11 mouse cellular contexts compared by ENCODE assay signal in the genomic region with DNA sequence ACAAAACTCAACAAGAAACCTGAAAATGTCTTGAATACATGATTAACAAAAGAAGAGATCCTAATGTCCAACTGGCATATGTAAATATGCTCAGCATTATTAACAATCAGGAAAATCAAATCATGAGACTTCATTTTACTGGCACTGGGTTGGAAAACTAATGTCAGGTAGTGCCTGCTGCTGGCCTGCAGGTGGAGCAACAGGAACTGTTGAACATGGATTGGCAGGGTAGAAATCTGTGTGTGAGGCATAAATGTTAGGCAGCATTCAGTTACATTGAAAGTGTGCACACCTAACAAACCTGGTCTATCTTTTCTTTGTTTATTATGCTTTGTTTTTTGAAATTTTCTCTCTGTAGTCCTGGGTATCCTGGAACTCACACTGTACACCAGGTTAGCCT. TPM values are rescaled to one million over a fixed set of nuclear protein-coding genes. Genes with fewer than 3 reads are reported as not detected.
DNase-seq lines count a peak whose midpoint lies in the region; ATAC-seq and TF ChIP-seq lines count a peak whose summit lies in the region.
"Had no signal": no experiment of that assay in that cellular context is flagged by ENCODE, and none has a peak within 500 bp of the region (broad histone marks: within the 10 kb centered on the region; RNA-seq: fewer than 3 reads in every experiment).

No protein-coding gene starts in this region.

- H3K4me1 ChIP-seq in liver, embryonic 14.5 days (replicated peaks; ENCODE audit: control insufficient read depth in 2 of 2, insufficient read depth in 2 of 2, low read length in 1 of 2) = no peaks in the 10 kb centered on the region
- no peaks in the 10 kb centered on the region for H3K4me1 ChIP-seq in liver, embryonic 12.5 days
- H3K4me1 ChIP-seq: hindbrain, embryonic 13.5 days had no signal

- no peak overlapping the region for H3K9ac ChIP-seq in liver, embryonic 14.5 days (replicated peaks)
- no peak overlapping the region for H3K9ac ChIP-seq in liver, embryonic 12.5 days
- H3K9ac ChIP-seq: hindbrain, embryonic 13.5 days had no signal

- H3K27ac ChIP-seq in liver, embryonic 14.5 days = no peak overlapping the region
- no peak overlapping the region for H3K27ac ChIP-seq in liver, embryonic 12.5 days
- H3K27ac ChIP-seq: hindbrain, embryonic 13.5 days had no signal

- no peak overlapping the region for H3K4me3 ChIP-seq in liver, embryonic 14.5 days (ENCODE audit: insufficient read depth in 1 of 2, low read depth in 2 of 2, low read length in 2 of 2)
- no peak overlapping the region for H3K4me3 ChIP-seq in liver, embryonic 12.5 days
- H3K4me3 ChIP-seq: hindbrain, embryonic 13.5 days had no signal

- H3K4me2 ChIP-seq in liver, embryonic 14.5 days (ENCODE audit: low read depth) = no peak overlapping the region
- no peak overlapping the region for H3K4me2 ChIP-seq in liver, embryonic 12.5 days
- H3K4me2 ChIP-seq: hindbrain, embryonic 13.5 days had no signal

- peak; percentile 37 to 54 for DNase-seq in cerebellum, adult 18-20 months
- no peak for DNase-seq in cerebellum, adult 11-12 months
- no peak for DNase-seq in liver, embryonic 14.5 days (ENCODE audit: low read depth in 3 of 3, low spot score in 3 of 3)
- peak; percentile 59 for DNase-seq in brain, adult 2 months (ENCODE audit: low read depth, low spot score)
- peak; percentile 30 for DNase-seq in naive thymus-derived CD4-positive, alpha-beta T cell, adult 2 months (ENCODE audit: low read depth)
- no peak for DNase-seq in right cerebral cortex, postnatal 14 days
- no peak for DNase-seq in left cerebral cortex, adult 18-20 months (ENCODE audit: low spot score in 2 of 2)
- DNase-seq: layer of hippocampus, postnatal 36 days had no signal

- no peak for ATAC-seq in liver, embryonic 14.5 days (ENCODE audit: insufficient read depth)
- no peak for ATAC-seq in liver, embryonic 12.5 days

- TF ChIP-seq CTCF in liver, embryonic 14.5 days (IDR thresholded peaks at IDR 0.05; ENCODE audit: low read depth) = peak; percentile 38; the same call in 1 of the 2 replicates

- H3K9me3 ChIP-seq in liver, embryonic 14.5 days (ENCODE audit: control insufficient read depth, low read length) = no peaks in the 10 kb centered on the region
- H3K9me3 ChIP-seq in liver, embryonic 12.5 days (replicated peaks) = no peaks in the 10 kb centered on the region
- H3K9me3 ChIP-seq: hindbrain, embryonic 13.5 days had no signal

- no peaks in the 10 kb centered on the region for H3K27me3 ChIP-seq in liver, embryonic 14.5 days (ENCODE audit: control insufficient read depth, insufficient read depth, low read length)
- no peaks in the 10 kb centered on the region for H3K27me3 ChIP-seq in liver, embryonic 12.5 days (replicated peaks)
- H3K27me3 ChIP-seq: hindbrain, embryonic 13.5 days had no signal

- H3K36me3 ChIP-seq in liver, embryonic 14.5 days (replicated peaks; ENCODE audit: control insufficient read depth, insufficient read depth, low read depth) = no peaks in the 10 kb centered on the region
- no peaks in the 10 kb centered on the region for H3K36me3 ChIP-seq in liver, embryonic 12.5 days

- no peak for TF ChIP-seq EP300 in liver, embryonic 14.5 days (IDR thresholded peaks at IDR 0.05; ENCODE audit: low read depth)

RNA-seq across cellular contexts. Expression of a gene that starts 1.9 kb away (rescaled TPM):
- 0.56 and 1.7 TPM in 2 replicates for polyA plus RNA-seq in liver, embryonic 14.5 days (2012; rRNA removed)
- 2.8 and 5.2 TPM in 2 replicates for polyA plus RNA-seq in liver, embryonic 14.5 days (2014; fragmentation: Nextera tagmentation; extraction: Ambion mirVana)
- 5.0 and 5.2 TPM in 2 replicates for polyA plus RNA-seq in liver, embryonic 12.5 days (2016; fragmentation: Nextera tagmentation; extraction: Ambion mirVana)
- total RNA-seq in left cerebral cortex, adult 18-20 months (2021) = 10 to 100 TPM in 1 of 2 experiments, 1 to 10 TPM in 1; 5.1 to 13.6 TPM
- polyA plus RNA-seq: C2C12 had no signal

RNA-seq across cellular contexts. Expression of a gene that starts 1.9 kb away (rescaled TPM):
- 0.61 and 0.67 TPM in 2 replicates for polyA plus RNA-seq in liver, embryonic 14.5 days (2012; rRNA removed)
- polyA plus RNA-seq in liver, embryonic 14.5 days (2014; fragmentation: Nextera tagmentation; extraction: Ambion mirVana) = 0.46 and 0.67 TPM in 2 replicates
- 0.29 and 0.74 TPM in 2 replicates for polyA plus RNA-seq in liver, embryonic 12.5 days (2016; fragmentation: Nextera tagmentation; extraction: Ambion mirVana)
- total RNA-seq in left cerebral cortex, adult 18-20 months (2021) = 1 to 10 TPM; 1.2 to 4.0 TPM

RNA-seq across cellular contexts. Expression of a gene that starts 3.3 kb away (rescaled TPM):
- polyA plus RNA-seq in liver, embryonic 14.5 days (2012; rRNA removed) = 1.4 and 4.1 TPM in 2 replicates
- 7.0 and 9.8 TPM in 2 replicates for polyA plus RNA-seq in liver, embryonic 14.5 days (2014; fragmentation: Nextera tagmentation; extraction: Ambion mirVana)
- polyA plus RNA-seq in liver, embryonic 12.5 days (2016; fragmentation: Nextera tagmentation; extraction: Ambion mirVana) = 7.2 TPM in 2 replicates
- total RNA-seq in left cerebral cortex, adult 18-20 months (2021) = 10 to 100 TPM; 14.5 to 18.9 TPM
- polyA plus RNA-seq: C2C12 had no signal

RNA-seq across cellular contexts. Expression of a gene that starts 14.3 kb away (rescaled TPM):
- polyA plus RNA-seq in liver, embryonic 14.5 days (2012; rRNA removed) = 0.04 and 0.13 TPM in 2 replicates
- polyA plus RNA-seq in liver, embryonic 14.5 days (2014; fragmentation: Nextera tagmentation; extraction: Ambion mirVana) = 0.13 and 0.14 TPM in 2 replicates
- 0.67 and 0.91 TPM in 2 replicates for polyA plus RNA-seq in liver, embryonic 12.5 days (2016; fragmentation: Nextera tagmentation; extraction: Ambion mirVana)
- total RNA-seq in left cerebral cortex, adult 18-20 months (2021) = 100 to 1,000 TPM; 273 to 298 TPM

RNA-seq across cellular contexts. Expression of a gene that starts 51.5 kb away (rescaled TPM):
- polyA plus RNA-seq in liver, embryonic 14.5 days (2012; rRNA removed) = not detected in 2 replicates
- not detected in 2 replicates for polyA plus RNA-seq in liver, embryonic 14.5 days (2014; fragmentation: Nextera tagmentation; extraction: Ambion mirVana)
- polyA plus RNA-seq in liver, embryonic 12.5 days (2016; fragmentation: Nextera tagmentation; extraction: Ambion mirVana) = not detected in 2 replicates
- total RNA-seq in left cerebral cortex, adult 18-20 months (2021) = not detected
- total RNA-seq: layer of hippocampus, postnatal 36 days had no signal
- polyA plus RNA-seq: C2C12; hindbrain, embryonic 13.5 days had no signal

Comparison
In these comparisons a context has a peak if more than half of its experiments do, and no peak if none do; other contexts are left out.
1. DNase-seq: peak in cerebellum, adult 18-20 months (2 of 2), brain, adult 2 months (single experiment) and naive thymus-derived CD4-positive, alpha-beta T cell, adult 2 months (single experiment); none in cerebellum, adult 11-12 months (single experiment), liver, embryonic 14.5 days (0 of 3), right cerebral cortex, postnatal 14 days (single experiment) and left cerebral cortex, adult 18-20 months (0 of 2).